Mouse (Mus musculus): ENCODE measurements around the gene Tgfbr2. TPM values are rescaled to one million over a fixed set of nuclear protein-coding genes. Genes with fewer than 3 reads are reported as not detected.

The Tgfbr2 gene
- total RNA-seq, 4 experiments from 2014 or later, result 15.0 to 17.6 (median 17.2) TPM

- DNase-seq (ENCODE audit: low spot score in 2 of 2), result no peak
Measured at GRCm38 (mm10) chr9:116160067-116160466, 15.1 kb downstream of the Tgfbr2 start.

GRCm38 (mm10) chr9:116156501-116156900 is 18.7 kb downstream of the Tgfbr2 start:
- no peak for DNase-seq (ENCODE audit: low spot score in 2 of 2)

- DNase-seq (ENCODE audit: low spot score in 2 of 2), result no peak
Measured at GRCm38 (mm10) chr9:116152878-116153277, 22.3 kb downstream of the Tgfbr2 start.

GRCm38 (mm10) chr9:116150725-116151396 is 24.3 kb downstream of the Tgfbr2 start:
- no peak for DNase-seq (ENCODE audit: low spot score in 2 of 2)

GRCm38 (mm10) chr9:116148809-116149208 is 26.4 kb downstream of the Tgfbr2 start:
- DNase-seq (ENCODE audit: low spot score in 2 of 2), result no peak

- DNase-seq (ENCODE audit: low spot score in 2 of 2), result no peak
Measured at GRCm38 (mm10) chr9:116146235-116146634, 28.9 kb downstream of the Tgfbr2 start.

- no peak for DNase-seq (ENCODE audit: low spot score in 2 of 2)
Measured at GRCm38 (mm10) chr9:116145231-116145641, 29.9 kb downstream of the Tgfbr2 start.

GRCm38 (mm10) chr9:116140422-116140821 is 34.7 kb downstream of the Tgfbr2 start:
- no peak for DNase-seq (ENCODE audit: low spot score in 2 of 2)

GRCm38 (mm10) chr9:116139549-116139948 is 35.6 kb downstream of the Tgfbr2 start:
- no peak for DNase-seq (ENCODE audit: low spot score in 2 of 2)

- DNase-seq (ENCODE audit: low spot score in 2 of 2), result no peak
Measured at GRCm38 (mm10) chr9:116138595-116139134, 36.5 kb downstream of the Tgfbr2 start.

GRCm38 (mm10) chr9:116137645-116138044 is 37.5 kb downstream of the Tgfbr2 start:
- no peak for DNase-seq (ENCODE audit: low spot score in 2 of 2)

- DNase-seq (ENCODE audit: low spot score in 2 of 2), result no peak
Measured at GRCm38 (mm10) chr9:116136811-116137210, 38.3 kb downstream of the Tgfbr2 start.

GRCm38 (mm10) chr9:116136146-116136545 is 39.0 kb downstream of the Tgfbr2 start:
- DNase-seq (ENCODE audit: low spot score in 2 of 2), result no peak

GRCm38 (mm10) chr9:116134488-116134887 is 40.7 kb downstream of the Tgfbr2 start:
- DNase-seq (ENCODE audit: low spot score in 2 of 2), result no peak

- no peak for DNase-seq (ENCODE audit: low spot score in 2 of 2)
Measured at GRCm38 (mm10) chr9:116133312-116133980, 41.7 kb downstream of the Tgfbr2 start.

GRCm38 (mm10) chr9:116128886-116129285 is 46.3 kb downstream of the Tgfbr2 start:
- no peak for DNase-seq (ENCODE audit: low spot score in 2 of 2)

- no peak for DNase-seq (ENCODE audit: low spot score in 2 of 2)
Measured at GRCm38 (mm10) chr9:116128311-116128710, 46.8 kb downstream of the Tgfbr2 start.

- no peak for DNase-seq (ENCODE audit: low spot score in 2 of 2)
Measured at GRCm38 (mm10) chr9:116126494-116126893, 48.7 kb downstream of the Tgfbr2 start.

GRCm38 (mm10) chr9:116122969-116123589 is 52.1 kb downstream of the Tgfbr2 start:
- no peak for DNase-seq (ENCODE audit: low spot score in 2 of 2)

GRCm38 (mm10) chr9:116122544-116122943 is 52.6 kb downstream of the Tgfbr2 start:
- DNase-seq (ENCODE audit: low spot score in 2 of 2), result no peak

- DNase-seq (ENCODE audit: low spot score in 2 of 2), result peak in 1 of 2 experiments; percentile 42
Measured at GRCm38 (mm10) chr9:116121472-116121871, 53.7 kb downstream of the Tgfbr2 start.

- DNase-seq (ENCODE audit: low spot score in 2 of 2), result peak; percentile 42 to 66
Measured at GRCm38 (mm10) chr9:116119990-116120389, 55.2 kb downstream of the Tgfbr2 start.
